Mouse (Mus musculus) liver, embryonic 14.5 days (tissue): ENCODE measurements around the gene Gsn.

ENCODE experiments used
- CTCF ChIP-seq: IDR thresholded peaks from 2 replicates; pipeline ENCODE4 v1.5.1; 2016; ENCODE audit warnings: antibody characterized with exemption, low read depth, control low read depth
- EP300 ChIP-seq: IDR thresholded peaks from 2 replicates; pipeline ENCODE4 v1.6.1; 2016; ENCODE audit warnings: antibody characterized with exemption, low read depth

- TF ChIP-seq CTCF = no peak
- no peak for TF ChIP-seq EP300
Observed at GRCm38 (mm10) chr2:35232595-35233445, 23.4 kb upstream of the Gsn start.
